Mouse (Mus musculus): Measurements from ENCODE around the gene Eif3d.
A peak's percentile ranks its signal among the peaks of the same experiment; 100 is the strongest.
"Not testable (repeated sequence)": the region's sequence is repeated elsewhere in the genome, so short reads cannot be mapped to it uniquely, and the experiment has no call there.

Eif3d gene

GRCm38 (mm10) chr15:77970470-77971292 lies at the start of gene Eif3d:
Eif3d (minus strand) TSS chr15:77970813.
- DNase-seq (ENCODE audit: low read depth, low spot score) = peak; percentile 97
- Histone ChIP-seq H3K27me3 (ENCODE audit: control insufficient read depth, insufficient read depth, low read length, poor library complexity, severe bottlenecking) (no peaks in the 10 kb centered on the region), H3K36me3 (ENCODE audit: control insufficient read depth, insufficient read depth, low read length, poor library complexity, severe bottlenecking) (peaks cover 10% of the 10 kb centered on the region)

DNA sequence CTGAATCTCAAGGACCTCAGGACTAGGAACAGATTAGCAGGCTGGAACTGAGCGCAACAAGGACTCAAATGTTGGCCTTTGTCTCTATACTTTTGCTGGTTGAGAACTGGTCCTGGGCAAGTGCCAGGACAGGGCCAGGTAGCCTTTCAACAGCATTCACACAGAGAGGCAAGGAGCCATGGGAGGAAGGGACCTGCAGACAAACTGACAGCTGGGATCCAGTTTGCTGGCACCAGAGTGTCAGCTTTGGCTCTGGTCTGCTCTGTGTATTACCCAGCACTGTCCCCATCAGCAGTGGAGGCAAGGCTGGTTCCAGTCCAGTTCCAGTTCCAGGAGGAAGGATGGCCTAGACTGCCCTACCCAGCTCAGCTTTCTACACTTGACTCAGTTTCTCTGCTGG lies 43.4 kb upstream of the Eif3d start:
- no peaks in the 10 kb centered on the region for H3K36me3 ChIP-seq (ENCODE audit: control insufficient read depth, insufficient read depth, low read length, poor library complexity, severe bottlenecking)
- DNase-seq (ENCODE audit: low read depth, low spot score) = no peak
- H3K27me3 ChIP-seq (ENCODE audit: control insufficient read depth, insufficient read depth, low read length, poor library complexity, severe bottlenecking) = no peaks in the 10 kb centered on the region

DNA sequence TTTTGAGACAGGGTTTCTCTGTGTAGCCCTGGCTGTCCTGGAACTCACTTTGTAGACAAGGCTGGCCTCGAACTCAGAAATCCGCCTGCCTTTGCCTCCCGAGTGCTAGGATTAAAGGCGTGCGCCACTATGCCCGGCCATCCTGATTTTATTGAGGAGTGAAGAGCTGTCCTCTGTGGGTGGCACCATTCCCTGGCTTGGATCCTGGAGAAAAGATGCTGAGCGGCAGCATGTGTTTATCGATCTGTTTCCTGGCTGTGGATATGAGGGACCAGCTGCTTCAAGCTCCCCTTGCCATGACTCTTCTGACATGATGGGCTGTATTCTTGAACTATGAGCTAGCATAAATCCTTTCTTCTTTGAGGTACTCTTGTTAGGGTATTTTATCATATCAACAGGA lies 37.6 kb upstream of the Eif3d start:
- H3K27me3 ChIP-seq (ENCODE audit: control insufficient read depth, insufficient read depth, low read length, poor library complexity, severe bottlenecking); H3K36me3 ChIP-seq (ENCODE audit: control insufficient read depth, insufficient read depth, low read length, poor library complexity, severe bottlenecking); DNase-seq (ENCODE audit: low read depth, low spot score): not testable (repeated sequence)

DNA sequence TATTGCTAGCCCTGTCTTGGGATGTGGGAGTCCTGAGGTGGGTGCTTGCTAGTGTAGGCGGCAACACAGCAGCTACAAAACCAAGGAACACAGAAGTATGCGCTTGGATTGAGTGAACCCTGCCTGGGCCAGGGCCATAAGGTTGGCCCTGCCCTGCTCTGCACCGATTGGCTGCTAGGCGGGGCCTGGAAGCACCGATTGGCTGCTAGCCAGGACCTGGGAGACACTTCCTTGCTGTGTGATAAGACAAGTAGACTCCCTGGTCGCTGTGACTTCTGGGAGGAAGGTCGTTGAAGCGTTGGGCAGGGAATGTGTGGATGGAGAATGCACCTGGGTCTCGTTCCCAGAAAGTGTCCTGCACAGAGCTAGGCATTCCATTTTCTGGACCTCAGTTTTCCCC lies 33.3 kb upstream of the Eif3d start:
- no peak for DNase-seq (ENCODE audit: low read depth, low spot score)
- Histone ChIP-seq H3K36me3 (ENCODE audit: control insufficient read depth, insufficient read depth, low read length, poor library complexity, severe bottlenecking) (no peaks in the 10 kb centered on the region), H3K27me3 (ENCODE audit: control insufficient read depth, insufficient read depth, low read length, poor library complexity, severe bottlenecking) (no peaks in the 10 kb centered on the region)

- no peak for DNase-seq (ENCODE audit: low read depth, low spot score)
- H3K27me3 ChIP-seq (ENCODE audit: control insufficient read depth, insufficient read depth, low read length, poor library complexity, severe bottlenecking) = no peaks in the 10 kb centered on the region
These were observed 30.8 kb upstream of the Eif3d start for GRCm38 (mm10) chr15:78001400-78001799.

GRCm38 (mm10) chr15:77988541-77988940 lies 17.9 kb upstream of the Eif3d start:
- H3K27me3 ChIP-seq (ENCODE audit: control insufficient read depth, insufficient read depth, low read length, poor library complexity, severe bottlenecking) = no peaks in the 10 kb centered on the region
- DNase-seq (ENCODE audit: low read depth, low spot score) = no peak
- no peaks in the 10 kb centered on the region for H3K36me3 ChIP-seq (ENCODE audit: control insufficient read depth, insufficient read depth, low read length, poor library complexity, severe bottlenecking)

More at GRCm38 (mm10) chr15:78001400-78001799, 30.8 kb upstream of the Eif3d start:
- H3K36me3 ChIP-seq (ENCODE audit: control insufficient read depth, insufficient read depth, low read length, poor library complexity, severe bottlenecking) = no peaks in the 10 kb centered on the region

DNA sequence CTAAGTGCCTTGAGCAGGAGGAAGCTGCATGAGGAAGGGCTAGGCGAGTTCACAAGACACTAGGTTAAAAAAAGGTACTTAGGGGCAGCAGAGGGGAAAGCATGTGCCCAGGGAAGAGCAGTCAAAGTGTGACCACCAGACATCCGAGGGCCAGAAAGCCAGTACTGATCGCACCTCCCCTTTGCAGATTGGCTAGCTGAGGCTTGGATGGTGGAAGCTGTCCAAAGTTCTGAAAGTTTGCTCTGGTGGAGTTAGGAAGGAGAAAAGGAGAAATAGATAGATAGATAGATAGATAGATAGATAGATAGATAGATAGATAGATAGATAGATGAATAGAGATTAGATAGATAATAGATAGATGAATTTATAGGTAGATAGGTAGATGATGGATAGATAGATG lies 12.8 kb upstream of the Eif3d start:
- no peaks in the 10 kb centered on the region for H3K36me3 ChIP-seq (ENCODE audit: control insufficient read depth, insufficient read depth, low read length, poor library complexity, severe bottlenecking)
- no peaks in the 10 kb centered on the region for H3K27me3 ChIP-seq (ENCODE audit: control insufficient read depth, insufficient read depth, low read length, poor library complexity, severe bottlenecking)
- no peak for DNase-seq (ENCODE audit: low read depth, low spot score)

DNA sequence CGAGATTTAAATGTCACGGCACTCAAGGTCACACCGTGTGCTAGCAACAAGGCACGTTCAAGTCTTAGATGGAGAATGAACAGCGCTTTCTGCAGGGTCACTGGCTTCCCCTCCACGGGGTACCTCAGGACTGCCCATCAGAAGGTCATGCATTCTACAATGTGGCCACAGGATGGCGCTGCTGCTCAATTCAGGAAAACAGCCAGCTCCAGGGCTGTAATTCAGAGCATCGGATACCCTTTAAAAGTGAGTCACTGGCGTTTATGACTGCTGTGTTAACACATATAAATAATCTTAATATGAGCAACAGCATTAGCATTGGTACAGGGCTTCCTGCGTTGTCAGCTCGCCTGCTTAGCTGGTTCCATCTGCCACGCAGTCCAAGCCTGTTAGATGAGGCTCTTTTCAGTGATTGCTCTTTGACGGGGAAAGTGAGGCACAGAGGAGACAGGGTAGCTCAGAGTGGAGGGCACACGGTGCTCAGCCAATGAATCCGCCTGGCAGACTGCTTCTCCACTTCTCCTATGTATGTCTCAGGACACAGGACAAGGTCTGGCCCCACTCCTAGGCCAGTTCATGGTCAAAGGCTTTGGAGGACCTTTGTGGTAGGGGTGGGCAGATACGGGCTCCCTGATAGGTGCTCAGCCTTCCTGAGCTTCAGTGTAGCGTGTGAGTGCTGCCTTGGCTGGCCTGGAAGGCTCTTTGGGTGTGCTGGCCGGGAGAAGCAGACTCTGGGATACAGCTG lies 11.8 kb upstream of the Eif3d start:
- H3K36me3 ChIP-seq (ENCODE audit: control insufficient read depth, insufficient read depth, low read length, poor library complexity, severe bottlenecking) = no peaks in the 10 kb centered on the region
- peak; percentile 72 for DNase-seq (ENCODE audit: low read depth, low spot score)
- no peaks in the 10 kb centered on the region for H3K27me3 ChIP-seq (ENCODE audit: control insufficient read depth, insufficient read depth, low read length, poor library complexity, severe bottlenecking)

DNA sequence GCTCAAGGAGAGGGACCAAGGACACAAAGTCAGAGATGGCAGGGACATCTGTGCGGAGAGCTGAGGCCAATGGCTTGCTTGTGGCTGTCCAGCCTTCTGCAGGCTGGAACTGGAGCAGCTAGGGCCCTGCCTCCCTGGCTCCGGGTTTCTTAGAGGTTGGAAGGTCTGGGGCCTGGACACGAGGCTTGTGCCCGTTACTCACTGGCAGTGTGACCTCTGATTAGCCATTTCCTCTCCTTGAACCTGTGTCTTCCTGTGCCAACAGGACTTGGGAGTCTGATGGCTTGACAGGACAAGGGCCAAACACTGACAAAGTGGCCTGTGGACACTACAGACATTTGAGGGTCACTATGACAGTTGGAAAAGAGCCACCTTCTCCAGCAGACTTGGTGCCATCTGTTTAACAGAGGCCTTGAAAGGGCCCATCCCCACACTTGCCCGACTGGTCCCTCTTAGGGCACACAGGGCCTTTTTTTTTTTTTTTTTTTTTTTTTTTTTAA lies 10.6 kb upstream of the Eif3d start:
- DNase-seq (ENCODE audit: low read depth, low spot score) = no peak
- H3K36me3 ChIP-seq (ENCODE audit: control insufficient read depth, insufficient read depth, low read length, poor library complexity, severe bottlenecking) = no peaks in the 10 kb centered on the region
- H3K27me3 ChIP-seq (ENCODE audit: control insufficient read depth, insufficient read depth, low read length, poor library complexity, severe bottlenecking) = no peaks in the 10 kb centered on the region

- H3K36me3 ChIP-seq (ENCODE audit: control insufficient read depth, insufficient read depth, low read length, poor library complexity, severe bottlenecking) = no peaks in the 10 kb centered on the region
- DNase-seq (ENCODE audit: low read depth, low spot score) = no peak
- H3K27me3 ChIP-seq (ENCODE audit: control insufficient read depth, insufficient read depth, low read length, poor library complexity, severe bottlenecking) = no peaks in the 10 kb centered on the region
These were observed 8.8 kb upstream of the Eif3d start for GRCm38 (mm10) chr15:77979427-77979865.

DNA sequence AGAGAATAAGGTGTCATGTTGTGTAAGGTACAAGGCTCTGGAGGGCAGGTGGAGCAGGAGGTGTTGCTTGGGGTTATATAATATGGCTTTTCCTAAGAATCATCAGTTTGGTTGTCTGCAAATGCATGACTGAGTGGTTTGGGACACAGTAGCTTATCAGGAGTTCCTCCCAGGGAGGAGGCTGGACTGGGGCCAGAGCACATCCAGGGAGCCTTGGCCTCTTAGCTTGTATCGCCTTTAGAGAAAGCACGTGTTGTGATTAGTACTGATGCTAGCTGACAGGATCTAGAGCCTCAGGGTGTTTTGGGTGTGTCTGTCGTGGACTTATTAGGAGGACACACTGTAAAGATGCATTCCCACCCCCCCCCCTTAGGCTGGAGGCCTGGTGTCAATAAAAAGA lies 7.0 kb upstream of the Eif3d start:
- no peak for DNase-seq (ENCODE audit: low read depth, low spot score)
- H3K27me3 ChIP-seq (ENCODE audit: control insufficient read depth, insufficient read depth, low read length, poor library complexity, severe bottlenecking) = no peaks in the 10 kb centered on the region
- H3K36me3 ChIP-seq (ENCODE audit: control insufficient read depth, insufficient read depth, low read length, poor library complexity, severe bottlenecking) = no peaks in the 10 kb centered on the region

DNA sequence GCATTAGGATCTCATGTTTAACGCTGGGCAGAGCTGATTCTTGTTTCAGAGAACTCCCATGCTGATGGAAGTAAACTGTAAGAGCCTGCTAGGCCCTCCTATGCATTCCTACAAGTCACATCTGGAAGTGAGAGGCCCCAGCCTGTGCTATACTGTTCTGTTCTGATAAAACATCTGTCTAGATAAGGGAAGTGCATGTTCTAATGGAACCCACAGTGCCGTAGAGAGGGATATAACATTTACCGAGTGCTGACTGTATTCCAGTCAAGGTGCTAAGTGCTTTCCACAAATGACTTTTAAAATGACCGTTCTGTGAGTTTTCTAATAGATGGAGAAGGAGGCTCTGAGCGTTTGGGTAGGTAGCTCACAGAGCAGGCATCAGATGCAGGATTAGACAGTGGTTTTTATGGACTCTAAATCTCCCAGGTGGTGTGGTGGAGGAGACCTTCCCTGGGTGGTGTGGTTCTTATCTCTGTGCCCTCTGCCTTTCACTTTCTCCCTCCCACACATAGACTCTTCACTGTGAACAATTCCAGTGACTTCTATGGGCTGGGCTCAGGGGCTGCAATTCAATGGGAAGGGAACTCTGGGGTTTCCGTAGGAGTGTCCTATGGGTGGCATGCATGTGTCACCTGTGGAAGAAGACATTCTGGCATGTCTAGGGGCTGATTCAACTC lies 3.7 kb upstream of the Eif3d start:
- no peak for DNase-seq (ENCODE audit: low read depth, low spot score)
- Histone ChIP-seq H3K36me3 (ENCODE audit: control insufficient read depth, insufficient read depth, low read length, poor library complexity, severe bottlenecking) (no peaks in the 10 kb centered on the region), H3K27me3 (ENCODE audit: control insufficient read depth, insufficient read depth, low read length, poor library complexity, severe bottlenecking) (no peaks in the 10 kb centered on the region)

DNA sequence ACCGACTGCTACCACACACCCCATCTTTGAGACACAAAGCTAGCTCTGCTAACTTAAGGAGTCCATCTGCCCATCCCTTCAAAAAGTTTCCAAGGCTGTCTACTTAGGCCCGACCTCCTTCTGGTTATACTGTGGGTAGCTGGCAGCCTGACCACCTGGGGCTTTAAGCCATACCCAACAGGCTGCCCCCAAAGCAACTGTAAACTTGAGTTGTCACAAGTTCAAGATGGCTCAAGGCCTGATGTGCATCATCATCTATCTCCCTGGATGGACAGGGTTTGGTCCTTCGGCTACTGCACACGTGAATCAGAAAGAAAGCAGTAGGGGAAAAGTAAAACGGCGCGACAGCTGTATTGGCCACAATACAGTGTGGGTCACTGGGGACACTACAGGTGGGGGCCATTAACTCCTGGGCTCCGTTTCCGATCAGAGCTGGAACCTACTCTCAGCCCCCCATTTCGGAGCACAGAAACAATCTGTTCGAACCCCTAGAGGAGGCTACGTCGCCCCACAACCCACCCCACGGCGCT lies 608 bp downstream of the Eif3d start:
- peaks cover 10% of the 10 kb centered on the region for H3K36me3 ChIP-seq (ENCODE audit: control insufficient read depth, insufficient read depth, low read length, poor library complexity, severe bottlenecking)
- DNase-seq (ENCODE audit: low read depth, low spot score) = no peak
- no peaks in the 10 kb centered on the region for H3K27me3 ChIP-seq (ENCODE audit: control insufficient read depth, insufficient read depth, low read length, poor library complexity, severe bottlenecking)

DNA sequence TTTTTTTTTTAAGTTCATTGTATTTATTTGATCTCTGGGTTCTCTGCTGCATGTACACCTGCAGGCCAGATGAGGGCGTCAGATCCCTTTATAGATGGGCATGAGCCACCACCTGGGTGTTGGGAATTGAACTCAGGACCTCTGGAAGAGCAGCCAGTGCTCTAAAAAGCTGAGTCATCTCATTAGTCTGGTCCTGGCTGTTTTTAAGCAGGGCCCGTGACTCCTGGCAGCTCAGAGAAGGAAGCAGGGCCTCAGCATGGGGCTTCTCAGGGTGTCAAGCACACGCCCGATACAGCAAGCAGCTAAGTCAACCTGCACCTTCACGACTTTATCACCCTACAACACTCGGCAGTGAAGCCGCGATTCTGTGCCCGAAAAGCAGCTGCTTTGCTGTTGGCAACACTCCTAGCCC lies 5.5 kb downstream of the Eif3d start:
- no peak for DNase-seq (ENCODE audit: low read depth, low spot score)
- no peaks in the 10 kb centered on the region for H3K27me3 ChIP-seq (ENCODE audit: control insufficient read depth, insufficient read depth, low read length, poor library complexity, severe bottlenecking)

More for the DNA sequence above, 5.5 kb downstream of the Eif3d start:
- peaks cover 26% of the 10 kb centered on the region for H3K36me3 ChIP-seq (ENCODE audit: control insufficient read depth, insufficient read depth, low read length, poor library complexity, severe bottlenecking)
